Mouse (Mus musculus) forebrain, postnatal 0 days (tissue): ENCODE measurements at regions not wholly inside any gene's neighbourhood (a gene's known extent, or its start where the extent isn't known, plus 50 kb on each side); places are given as distances from the start of the nearest gene placed in this dataset.

Source experiments
- ATAC-seq: fragments of 200-750 bp; cut with Nextera tagmentation; 2 replicates; pipeline ENCODE4 v1.8.0; 2017; ENCODE audit warnings: mild to moderate bottlenecking, moderate library complexity
- DNase-seq: peaks from one replicate; pipeline ENCODE4 v3.0.0-alpha.2; 2015
- H3K27ac ChIP-seq: fragments of 300-500 bp; sonication (generic); 2 replicates; pipeline ENCODE4 v1.5.1; 2014; ENCODE audit warnings: low read depth, mild to moderate bottlenecking, antibody characterized with exemption, low read length, moderate library complexity, mixed read lengths
- H3K27me3 ChIP-seq: fragments of 300-500 bp; sonication (generic); 2 replicates; pipeline ENCODE4 v1.6.1; 2014; ENCODE audit warnings: mild to moderate bottlenecking, low read length, mixed read lengths; ENCODE audit not compliant: insufficient read depth
- H3K36me3 ChIP-seq: fragments of 300-500 bp; sonication (generic); 2 replicates; pipeline ENCODE4 v1.6.1; 2014; ENCODE audit warnings: mild to moderate bottlenecking, moderate library complexity; ENCODE audit not compliant: insufficient read depth
- H3K4me1 ChIP-seq: fragments of 300-500 bp; sonication (generic); 2 replicates; pipeline ENCODE4 v1.6.1; 2014; ENCODE audit warnings: antibody characterized with exemption; ENCODE audit not compliant: insufficient read depth
- H3K4me2 ChIP-seq: fragments of 300-500 bp; sonication (generic); 2 replicates; pipeline ENCODE4 v1.6.1; 2014; ENCODE audit warnings: low read depth, mild to moderate bottlenecking, moderate library complexity
- H3K4me3 ChIP-seq: fragments of 300-500 bp; sonication (generic); 2 replicates; pipeline ENCODE4 v1.5.1; 2014; ENCODE audit warnings: low read depth, low read length, mixed read lengths
- H3K9ac ChIP-seq: fragments of 300-500 bp; sonication (generic); 2 replicates; pipeline ENCODE4 v1.6.1; 2014; ENCODE audit warnings: mild to moderate bottlenecking
- H3K9me3 ChIP-seq: fragments of 300-500 bp; sonication (generic); 2 replicates; pipeline ENCODE4 v1.6.1; 2016; ENCODE audit warnings: low read length
- CTCF ChIP-seq: sonication (generic); IDR thresholded peaks from 2 replicates; pipeline ENCODE4 v1.5.1; 2016; ENCODE audit warnings: antibody characterized with exemption, control low read depth, low read depth
- whole genome bisulfite sequencing: fragments of 180-500 bp; shearing (Covaris S2); extraction: QIAGEN DNeasy Blood & Tissue Kit; methylation state at CpG from one replicate; pipeline ENCODE4 v1.1.7; 2014; 5-methylcytosine and 5-hydroxymethylcytosine counted together

GRCm38 (mm10) chr5:54888172-54888571 is 889.9 kb downstream of the Stim2 start:
- 0 out of 2 replicates have a peak, but pooled peaks cover 5% of the 10 kb centered on the region for H3K4me1 ChIP-seq
- H3K9ac ChIP-seq = no peak overlapping the region
- no peaks in the 10 kb centered on the region for H3K27me3 ChIP-seq
- no peaks in the 10 kb centered on the region for H3K9me3 ChIP-seq
- ATAC-seq (no peak), DNase-seq (no peak)
- TF ChIP-seq CTCF = no peak
- H3K4me3 ChIP-seq = no peak overlapping the region
- no peaks in the 10 kb centered on the region for H3K36me3 ChIP-seq
- no peak overlapping the region for H3K4me2 ChIP-seq
- H3K27ac ChIP-seq = no peak overlapping the region
- 80% methylated on average over 2 of the region's 2 CpGs for WGBS

- H3K4me3 ChIP-seq = peak overlapping the region; percentile 22
- DNase-seq (peak; percentile 63), ATAC-seq (peak; percentile 88)
- H3K27ac ChIP-seq = peak overlapping the region; percentile 73
- H3K4me1 ChIP-seq = 0 out of 2 replicates have a peak, but pooled peaks cover 10% of the 10 kb centered on the region
- H3K4me2 ChIP-seq = peak overlapping the region; percentile 36
- 37% methylated on average over 10 of the region's 10 CpGs for WGBS
- H3K9me3 ChIP-seq = no peaks in the 10 kb centered on the region
- TF ChIP-seq CTCF = no peak
- no peaks in the 10 kb centered on the region for H3K27me3 ChIP-seq
- H3K9ac ChIP-seq = peak overlapping the region; percentile 42
- H3K36me3 ChIP-seq = no peaks in the 10 kb centered on the region
Observed at GRCm38 (mm10) chr5:54894496-54895250, 896.4 kb downstream of the Stim2 start.
